Mouse (Mus musculus): ENCODE measurements around the gene Hist2h2be.
"Not testable (repeated sequence)": the region's sequence is repeated elsewhere in the genome, so short reads cannot be mapped to it uniquely, and the experiment has no call there.

The Hist2h2be gene

DNA sequence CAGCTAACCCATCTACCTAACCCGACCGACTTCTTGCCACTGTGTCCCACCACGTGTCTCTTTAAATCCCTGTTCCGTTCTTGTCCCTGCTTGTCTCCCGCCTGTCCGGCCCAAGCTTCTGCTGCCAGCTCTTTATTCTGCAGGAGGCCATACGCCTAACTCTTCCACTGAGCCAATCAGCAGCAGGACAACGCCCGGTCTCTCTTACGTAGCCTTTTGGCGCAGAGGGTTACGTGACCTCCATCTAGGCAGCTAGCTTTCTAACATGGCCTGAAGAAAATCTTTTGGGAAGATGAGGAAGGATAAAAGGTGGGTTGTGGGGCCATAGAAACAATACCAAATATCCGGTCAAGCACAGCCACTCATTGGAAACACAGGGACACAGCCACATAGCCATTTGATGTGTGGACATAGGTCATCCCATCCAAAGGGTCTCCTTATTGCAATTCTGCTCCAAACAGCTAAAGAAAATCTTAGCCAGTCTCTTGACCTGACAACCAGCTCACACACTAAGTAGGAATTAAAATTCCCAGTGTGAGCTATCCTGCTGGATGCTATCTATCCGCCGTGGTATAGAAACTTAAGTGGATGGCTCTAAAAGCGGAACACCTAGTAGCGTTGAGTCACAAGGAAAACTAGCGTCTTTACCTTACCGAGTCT lies 41.4 kb downstream of the Hist2h2be start:
- DNase-seq (ENCODE audit: low spot score in 2 of 2), result peak; percentile 80 to 90

DNA sequence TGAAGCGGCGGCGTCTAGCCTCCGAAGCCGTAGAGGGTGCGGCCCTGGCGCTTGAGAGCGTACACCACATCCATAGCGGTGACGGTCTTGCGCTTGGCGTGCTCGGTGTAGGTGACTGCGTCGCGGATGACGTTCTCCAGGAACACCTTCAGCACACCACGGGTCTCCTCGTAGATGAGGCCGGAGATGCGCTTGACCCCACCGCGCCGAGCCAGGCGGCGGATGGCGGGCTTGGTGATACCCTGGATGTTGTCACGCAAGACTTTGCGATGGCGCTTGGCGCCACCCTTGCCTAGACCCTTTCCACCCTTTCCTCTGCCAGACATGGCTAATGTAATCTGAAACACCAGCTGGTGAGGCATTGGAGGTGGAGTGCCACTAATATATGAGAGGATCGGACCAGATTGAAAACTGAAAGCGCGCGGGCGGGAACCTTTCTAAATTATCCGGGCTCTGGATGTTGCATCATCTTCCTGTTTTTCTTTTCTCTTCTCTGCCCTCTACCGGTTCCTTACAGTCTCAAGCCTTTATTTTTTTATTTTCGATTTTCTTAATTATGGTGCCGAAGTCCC lies 42.1 kb downstream of the Hist2h2be start, which contains the start of gene Hist2h4:
Gene Hist2h4, minus strand, starts transcription at position 333 of the 572 bp plus-strand sequence.
- DNase-seq (ENCODE audit: low spot score in 2 of 2), result peak; percentile 97 to 99

DNA sequence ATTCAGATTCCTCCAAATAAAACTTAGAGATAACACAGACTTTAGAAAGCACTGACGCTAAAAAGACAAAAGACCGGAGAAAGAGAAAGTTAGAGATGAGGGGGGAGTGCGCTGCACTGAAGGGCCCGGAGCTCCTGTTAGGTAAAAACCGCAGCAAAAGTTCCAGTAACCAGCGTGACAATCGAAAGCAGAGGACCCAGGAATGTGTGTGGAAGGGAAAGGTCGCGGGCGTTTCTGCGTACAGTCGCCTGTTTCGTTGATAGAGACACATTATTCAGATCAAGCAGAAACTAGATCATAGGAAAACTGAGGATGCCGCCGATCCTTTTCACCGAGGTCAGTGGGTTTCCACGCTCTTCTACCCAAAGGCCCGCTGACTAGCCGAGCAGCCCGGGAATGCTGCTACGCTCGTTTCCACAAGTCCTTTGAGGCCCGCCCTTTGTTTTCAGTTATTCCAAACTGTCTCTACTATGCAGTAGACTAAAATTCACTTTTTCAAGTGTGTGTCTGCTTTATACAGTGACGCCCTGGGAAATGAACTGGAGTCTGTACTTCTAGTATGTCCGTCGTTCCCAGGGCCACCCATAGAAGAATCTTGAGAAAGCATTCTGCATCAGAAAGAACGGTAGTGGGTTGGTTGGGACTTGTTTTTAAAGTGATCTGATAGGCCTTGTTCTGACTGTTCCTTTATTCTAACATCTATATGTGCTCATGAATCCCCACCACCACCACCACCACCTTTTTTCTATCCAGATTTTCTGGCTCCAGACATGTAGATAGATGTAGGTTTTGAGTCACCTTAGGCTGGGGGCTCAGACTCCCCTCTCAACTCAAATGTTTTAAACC lies 42.9 kb downstream of the Hist2h2be start:
- peak; percentile 59 to 60 for DNase-seq (ENCODE audit: low spot score in 2 of 2)

DNA sequence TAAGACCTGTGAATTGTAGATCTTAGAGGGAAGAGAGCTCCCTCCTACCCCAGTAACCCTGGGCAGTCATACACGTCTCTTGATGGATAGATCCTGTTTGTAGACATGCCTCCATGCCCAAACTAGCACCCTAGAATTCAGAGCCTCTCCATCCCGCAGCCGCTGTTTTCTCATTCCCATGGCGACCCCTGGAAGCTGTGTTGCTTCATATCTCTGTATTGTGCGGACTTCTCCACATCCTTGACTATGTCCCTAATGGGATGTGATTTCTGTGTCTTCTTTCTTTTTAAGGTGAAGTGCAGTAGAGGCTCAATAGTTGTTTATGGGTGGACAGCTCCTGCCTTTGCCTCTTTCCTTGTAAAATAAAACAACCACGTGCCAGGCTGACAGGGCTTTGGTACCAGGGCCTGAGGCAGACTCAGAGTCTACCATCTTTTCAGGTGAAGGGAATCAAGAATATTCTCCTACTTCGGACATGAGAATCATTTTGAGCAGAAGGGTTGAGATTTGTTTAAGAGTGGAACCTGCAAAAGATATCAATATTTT lies 43.6 kb downstream of the Hist2h2be start:
- no peak for DNase-seq (ENCODE audit: low spot score in 2 of 2)

DNA sequence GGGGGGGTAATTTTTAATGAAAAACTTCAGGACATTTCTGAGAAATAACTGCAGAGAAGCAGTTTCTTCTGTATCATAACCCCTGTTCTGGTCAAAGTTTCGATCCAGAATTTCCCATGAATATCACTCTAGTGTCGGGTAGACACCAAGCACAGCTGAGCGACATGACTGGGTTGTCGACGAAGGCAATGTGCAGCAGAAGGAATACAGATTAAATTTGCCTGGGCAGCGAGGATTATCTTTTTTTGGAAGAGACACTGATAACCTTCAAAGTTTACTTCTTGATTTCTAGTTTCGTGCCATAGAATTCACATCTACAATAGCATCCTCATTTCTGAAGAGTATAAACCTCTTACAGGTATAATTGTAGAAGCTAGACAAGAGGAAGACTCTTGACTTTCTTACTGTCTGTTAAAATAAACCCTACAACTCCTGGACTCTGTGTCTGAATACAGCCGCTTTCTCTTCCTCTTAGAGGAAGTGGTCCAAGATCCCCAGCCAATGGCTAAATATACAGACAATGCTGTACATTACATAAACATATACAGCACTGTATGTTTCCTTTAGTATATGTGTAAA lies 45.3 kb downstream of the Hist2h2be start:
- DNase-seq (ENCODE audit: low spot score in 2 of 2), result no peak

DNA sequence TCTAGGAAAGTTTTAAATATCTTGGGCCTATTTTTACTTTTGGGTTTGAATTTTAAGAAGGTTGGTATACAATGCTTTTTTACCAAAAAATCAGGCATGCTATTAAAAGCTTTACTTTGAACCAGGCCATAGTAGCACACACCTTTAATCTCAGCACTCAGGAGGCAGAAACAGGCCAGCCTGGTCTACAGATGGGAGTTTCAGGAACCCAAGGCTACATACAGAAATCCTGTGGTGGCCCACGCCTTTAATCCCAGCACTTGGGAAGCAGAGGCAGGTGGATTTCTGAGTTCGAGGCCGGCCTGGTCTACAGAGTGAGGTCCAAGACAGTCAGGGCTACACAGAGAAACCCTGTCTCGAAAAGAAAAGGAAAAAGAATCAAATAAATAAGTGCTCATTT lies 46.6 kb downstream of the Hist2h2be start:
- DNase-seq (ENCODE audit: low spot score in 2 of 2), result no peak

DNA sequence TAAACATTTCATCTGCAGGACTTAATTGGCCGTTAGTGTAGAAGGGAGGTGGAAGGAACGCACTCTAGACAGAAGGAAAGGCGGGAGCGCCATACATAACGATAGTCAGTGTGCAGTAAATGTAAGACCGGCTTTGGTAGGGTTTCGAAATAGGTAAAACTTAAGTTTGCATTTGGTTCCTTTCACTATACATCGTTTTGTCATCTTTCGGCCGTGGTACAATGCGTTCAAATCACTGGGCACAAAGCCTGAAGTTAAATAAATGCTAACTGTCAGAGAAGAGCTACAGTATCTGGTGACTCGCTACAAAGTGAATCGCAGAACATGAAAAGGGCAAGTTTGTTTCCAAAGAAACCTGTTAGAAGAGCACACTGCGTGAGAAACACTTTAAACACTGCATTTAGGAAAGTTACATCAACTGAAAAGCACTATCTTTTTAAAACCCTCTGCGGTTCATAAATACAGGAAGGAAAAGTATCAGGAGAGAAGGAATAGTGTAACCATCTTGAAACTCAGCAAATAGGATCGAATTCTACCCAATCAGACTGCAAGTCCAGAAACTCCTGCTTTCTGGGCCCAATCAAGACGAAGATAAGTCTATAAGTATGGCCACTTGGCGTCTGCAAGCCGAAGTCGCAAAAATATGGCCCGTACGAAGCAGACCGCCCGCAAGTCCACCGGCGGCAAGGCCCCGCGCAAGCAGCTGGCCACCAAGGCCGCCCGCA lies 47.3 kb downstream of the Hist2h2be start, which contains the start of gene Hist2h3b:
Gene Hist2h3b, plus strand, starts transcription at position 604 of the 725 bp plus-strand sequence.
- DNase-seq (ENCODE audit: low spot score in 2 of 2), result peak; percentile 74 to 80

DNA sequence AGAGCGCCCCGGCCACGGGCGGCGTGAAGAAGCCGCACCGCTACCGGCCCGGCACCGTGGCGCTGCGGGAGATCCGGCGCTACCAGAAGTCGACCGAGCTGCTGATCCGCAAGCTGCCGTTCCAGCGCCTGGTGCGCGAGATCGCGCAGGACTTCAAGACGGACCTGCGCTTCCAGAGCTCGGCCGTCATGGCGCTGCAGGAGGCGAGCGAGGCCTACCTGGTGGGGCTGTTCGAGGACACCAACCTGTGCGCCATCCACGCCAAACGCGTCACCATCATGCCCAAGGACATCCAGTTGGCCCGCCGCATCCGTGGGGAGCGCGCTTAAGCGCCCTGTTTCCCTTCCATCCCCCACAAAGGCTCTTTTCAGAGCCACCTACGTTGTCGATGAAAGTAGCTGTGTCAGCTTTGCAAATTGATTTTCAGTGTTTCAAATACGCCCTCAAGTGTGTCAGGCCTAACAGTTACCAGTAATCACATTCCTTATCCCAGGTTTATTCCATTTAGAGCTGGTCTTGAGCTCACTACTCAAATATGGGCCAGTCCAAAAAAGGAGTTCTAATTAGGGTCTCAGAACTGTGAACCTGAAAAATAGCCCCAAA lies 48.0 kb downstream of the Hist2h2be start:
- not testable (repeated sequence) for DNase-seq (ENCODE audit: low spot score in 2 of 2)

DNA sequence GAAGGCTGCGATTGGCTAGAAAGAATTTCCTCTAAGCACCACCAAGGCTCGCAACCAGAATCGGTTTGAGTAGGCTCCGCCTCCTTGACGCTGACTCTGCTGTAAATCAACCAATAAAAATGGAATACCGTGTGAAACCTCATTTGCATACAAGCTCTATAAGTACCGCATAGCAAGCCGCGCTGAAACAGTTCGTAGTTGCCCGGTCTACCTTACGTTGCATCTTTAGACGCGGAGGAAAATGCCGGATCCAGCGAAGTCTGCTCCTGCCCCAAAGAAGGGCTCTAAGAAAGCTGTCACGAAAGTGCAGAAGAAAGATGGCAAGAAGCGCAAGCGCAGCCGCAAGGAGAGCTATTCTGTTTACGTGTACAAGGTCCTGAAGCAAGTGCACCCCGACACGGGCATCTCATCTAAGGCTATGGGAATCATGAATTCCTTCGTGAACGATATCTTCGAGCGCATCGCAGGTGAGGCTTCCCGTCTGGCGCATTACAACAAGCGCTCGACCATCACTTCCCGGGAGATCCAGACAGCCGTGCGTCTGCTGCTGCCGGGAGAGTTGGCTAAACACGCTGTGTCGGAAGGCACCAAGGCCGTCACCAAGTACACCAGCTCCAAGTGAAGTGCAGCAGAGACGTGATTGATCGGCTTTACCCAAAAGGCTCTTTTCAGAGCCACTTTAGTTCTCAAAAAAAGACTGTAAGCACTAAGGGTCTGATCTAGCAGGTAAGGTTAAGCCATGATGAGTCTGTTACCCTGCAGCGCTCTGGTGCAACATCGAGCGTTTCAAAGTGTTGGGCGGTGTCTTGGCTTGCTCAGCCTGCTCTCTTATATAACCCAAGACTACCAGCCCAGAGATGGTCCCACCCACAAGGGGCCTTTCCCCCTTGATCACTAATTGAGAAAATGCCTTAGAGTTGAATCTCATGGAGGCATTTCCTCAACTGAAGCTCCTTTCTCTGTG lies 48.9 kb downstream of the Hist2h2be start, which contains the start of gene Hist2h2bb:
Gene Hist2h2bb, plus strand, starts transcription at position 242 of the 964 bp plus-strand sequence.
- DNase-seq (ENCODE audit: low spot score in 2 of 2), result peak; percentile 85 to 90
